In genomic region chr12:112859930-112860329, GRCm38 (mm10) we compare ENCODE assay signal across 13 mouse cellular contexts. TPM values are rescaled to one million over a fixed set of nuclear protein-coding genes. Genes with fewer than 3 reads are reported as not detected.
DNase-seq lines count a peak whose midpoint lies in the region; ATAC-seq lines count a peak whose summit lies in the region.
"Had no signal": no experiment of that assay in that cellular context is flagged by ENCODE, and none has a peak within 500 bp of the region (broad histone marks: within the 10 kb centered on the region; RNA-seq: fewer than 3 reads in every experiment).

No protein-coding gene starts in this region.

- DNase-seq in B cell, adult 2 months, result peak; percentile 80 to 81
- DNase-seq in frontal cortex, postnatal 36 days (ENCODE audit: low spot score in 2 of 2), result no peak
- DNase-seq in layer of hippocampus, postnatal 10 days (ENCODE audit: low spot score in 2 of 2), result no peak
- DNase-seq: cerebellum, postnatal 14 days; kidney, postnatal 4 days; left cerebral cortex, postnatal 4 days had no signal

- peaks cover 4% of the 10 kb centered on the region; the same call in 1 of the 2 replicates for H3K4me1 ChIP-seq in heart, embryonic 15.5 days (replicated peaks)
- peaks cover 2% of the 10 kb centered on the region; the same call in 1 of the 2 replicates for H3K4me1 ChIP-seq in heart, embryonic 11.5 days (ENCODE audit: control insufficient read depth, insufficient read depth, low read length)
- H3K4me1 ChIP-seq in brown adipose tissue, adult 24 weeks (ENCODE audit: control insufficient read depth, insufficient read depth, insufficient read length, low read length), result no peaks in the 10 kb centered on the region
- no peaks in the 10 kb centered on the region for H3K4me1 ChIP-seq in intestine, embryonic 15.5 days (replicated peaks)
- H3K4me1 ChIP-seq: hindbrain, embryonic 15.5 days; stomach, embryonic 15.5 days had no signal

- peak overlapping the region; percentile 6; the same call in 1 of the 2 replicates for H3K4me2 ChIP-seq in heart, embryonic 15.5 days
- H3K4me2 ChIP-seq in heart, embryonic 11.5 days, result no peak overlapping the region
- H3K4me2 ChIP-seq in intestine, embryonic 15.5 days (replicated peaks), result no peak overlapping the region
- H3K4me2 ChIP-seq: hindbrain, embryonic 15.5 days; stomach, embryonic 15.5 days had no signal

- no peaks in the 10 kb centered on the region for H3K36me3 ChIP-seq in heart, embryonic 15.5 days
- no peaks in the 10 kb centered on the region for H3K36me3 ChIP-seq in heart, embryonic 11.5 days (ENCODE audit: control insufficient read depth, insufficient read depth, low read length)
- H3K36me3 ChIP-seq in intestine, embryonic 15.5 days, result no peaks in the 10 kb centered on the region
- H3K36me3 ChIP-seq: hindbrain, embryonic 15.5 days; stomach, embryonic 15.5 days had no signal

- no peak for ATAC-seq in heart, embryonic 15.5 days (replicated peaks; ENCODE audit: insufficient number of reproducible peaks, insufficient read depth, low FRiP score, low read depth)
- ATAC-seq in heart, embryonic 11.5 days (replicated peaks; ENCODE audit: insufficient number of reproducible peaks, low FRiP score, low TSS enrichment), result no peak
- peak; percentile 19; the same call in 1 of the 2 replicates for ATAC-seq in neutrophil, adult 5-6 weeks (ENCODE audit: extremely low read depth, insufficient number of reproducible peaks, low FRiP score, poor library complexity, severe bottlenecking)
- no peak for ATAC-seq in intestine, embryonic 15.5 days

- no peaks in the 10 kb centered on the region for H3K27me3 ChIP-seq in heart, embryonic 15.5 days
- no peaks in the 10 kb centered on the region for H3K27me3 ChIP-seq in heart, embryonic 11.5 days (ENCODE audit: control insufficient read depth, insufficient read depth, low read length)
- H3K27me3 ChIP-seq in intestine, embryonic 15.5 days (replicated peaks), result no peaks in the 10 kb centered on the region
- H3K27me3 ChIP-seq: hindbrain, embryonic 15.5 days; stomach, embryonic 15.5 days had no signal

- H3K9ac ChIP-seq in heart, embryonic 15.5 days, result no peak overlapping the region
- no peak overlapping the region for H3K9ac ChIP-seq in heart, embryonic 11.5 days (ENCODE audit: low read depth, low read length)
- no peak overlapping the region for H3K9ac ChIP-seq in intestine, embryonic 15.5 days
- H3K9ac ChIP-seq: hindbrain, embryonic 15.5 days; stomach, embryonic 15.5 days had no signal

- 61% methylated on average over 8 of the region's 8 CpGs for WGBS in heart, embryonic 15.5 days
- WGBS in heart, embryonic 11.5 days (ENCODE audit: insufficient replicate concordance), result 71% methylated on average over 8 of the region's 8 CpGs
- 61% methylated on average over 8 of the region's 8 CpGs for WGBS in intestine, embryonic 15.5 days

- no peaks in the 10 kb centered on the region for H3K9me3 ChIP-seq in heart, embryonic 15.5 days (replicated peaks)
- H3K9me3 ChIP-seq in heart, embryonic 11.5 days (replicated peaks; ENCODE audit: control insufficient read depth, low read length), result no peaks in the 10 kb centered on the region
- H3K9me3 ChIP-seq in intestine, embryonic 15.5 days, result no peaks in the 10 kb centered on the region
- H3K9me3 ChIP-seq: hindbrain, embryonic 15.5 days; stomach, embryonic 15.5 days had no signal

- H3K27ac ChIP-seq in heart, embryonic 15.5 days, result no peak overlapping the region
- H3K27ac ChIP-seq in heart, embryonic 11.5 days (ENCODE audit: low read depth, low read length), result no peak overlapping the region
- 0 out of 2 replicates have a peak overlapping the region, but pooled peaks have one; percentile 8 for H3K27ac ChIP-seq in brown adipose tissue, adult 24 weeks (replicated peaks; ENCODE audit: low read depth, low read length)
- no peak overlapping the region for H3K27ac ChIP-seq in intestine, embryonic 15.5 days
- H3K27ac ChIP-seq: hindbrain, embryonic 15.5 days; stomach, embryonic 15.5 days had no signal

- peak overlapping the region; percentile 5; the same call in 1 of the 2 replicates for H3K4me3 ChIP-seq in heart, embryonic 15.5 days
- no peak overlapping the region for H3K4me3 ChIP-seq in heart, embryonic 11.5 days (ENCODE audit: low read depth, low read length)
- H3K4me3 ChIP-seq in brown adipose tissue, adult 24 weeks (ENCODE audit: insufficient read depth, low read depth, low read length), result 0 out of 2 replicates have a peak overlapping the region, but pooled peaks have one; percentile 29
- no peak overlapping the region for H3K4me3 ChIP-seq in intestine, embryonic 15.5 days (replicated peaks)
- H3K4me3 ChIP-seq: hindbrain, embryonic 15.5 days; stomach, embryonic 15.5 days had no signal

RNA-seq across cellular contexts. Expression of gene Gpr132, which starts 8.1 kb away (rescaled TPM):
- 0.19 and 2.2 TPM in 2 replicates for polyA plus RNA-seq in heart, embryonic 15.5 days (2015; fragmentation: Nextera tagmentation; extraction: Ambion mirVana)
- polyA plus RNA-seq in heart, embryonic 11.5 days (2014; fragmentation: Nextera tagmentation; extraction: Ambion mirVana), result 0.19 TPM in 1 of 2 replicates, not detected in the other
- polyA plus RNA-seq in brown adipose tissue, adult 24 weeks (2012; ENCODE audit: insufficient read depth, insufficient read length, missing spikeins), result not detected in 2 replicates
- 40.9 and 41.1 TPM in 2 replicates for total RNA-seq in neutrophil, adult 5-6 weeks (2017)
- total RNA-seq in layer of hippocampus, postnatal 10 days (2021), result not detected
- 0.24 and 0.40 TPM in 2 replicates for polyA plus RNA-seq in intestine, embryonic 15.5 days (2015; fragmentation: Nextera tagmentation; extraction: Ambion mirVana)
- total RNA-seq: left cerebral cortex, postnatal 4 days had no signal
- polyA plus RNA-seq: hindbrain, embryonic 15.5 days had no signal

RNA-seq across cellular contexts. Expression of gene Cdca4, which starts 30.7 kb away (rescaled TPM):
- polyA plus RNA-seq in heart, embryonic 15.5 days (2015; fragmentation: Nextera tagmentation; extraction: Ambion mirVana), result 34.6 and 53.3 TPM in 2 replicates
- 61.5 and 62.8 TPM in 2 replicates for polyA plus RNA-seq in heart, embryonic 11.5 days (2014; fragmentation: Nextera tagmentation; extraction: Ambion mirVana)
- polyA plus RNA-seq in brown adipose tissue, adult 24 weeks (2012; ENCODE audit: insufficient read depth, insufficient read length, missing spikeins), result 3.1 and 5.5 TPM in 2 replicates
- total RNA-seq in neutrophil, adult 5-6 weeks (2017), result 30.7 and 32.0 TPM in 2 replicates
- 10 to 100 TPM in 1 of 2 experiments, 1 to 10 TPM in 1; 8.8 to 13.0 TPM for total RNA-seq in layer of hippocampus, postnatal 10 days (2021)
- 87.6 and 88.0 TPM in 2 replicates for polyA plus RNA-seq in intestine, embryonic 15.5 days (2015; fragmentation: Nextera tagmentation; extraction: Ambion mirVana)

RNA-seq across cellular contexts. Expression of gene Clba1, which starts 51.2 kb away (rescaled TPM):
- 5.7 and 7.3 TPM in 2 replicates for polyA plus RNA-seq in heart, embryonic 15.5 days (2015; fragmentation: Nextera tagmentation; extraction: Ambion mirVana)
- polyA plus RNA-seq in heart, embryonic 11.5 days (2014; fragmentation: Nextera tagmentation; extraction: Ambion mirVana), result 11.5 and 13.0 TPM in 2 replicates
- 0.63 and 1.7 TPM in 2 replicates for polyA plus RNA-seq in brown adipose tissue, adult 24 weeks (2012; ENCODE audit: insufficient read depth, insufficient read length, missing spikeins)
- 0.37 and 0.70 TPM in 2 replicates for total RNA-seq in neutrophil, adult 5-6 weeks (2017)
- total RNA-seq in layer of hippocampus, postnatal 10 days (2021), result 10 to 100 TPM; 12.3 to 15.5 TPM
- polyA plus RNA-seq in intestine, embryonic 15.5 days (2015; fragmentation: Nextera tagmentation; extraction: Ambion mirVana), result 3.7 and 4.6 TPM in 2 replicates

RNA-seq across cellular contexts. Expression of gene Ahnak2, which starts 57.5 kb away (rescaled TPM):
- polyA plus RNA-seq in heart, embryonic 15.5 days (2015; fragmentation: Nextera tagmentation; extraction: Ambion mirVana), result 2.1 and 2.4 TPM in 2 replicates
- polyA plus RNA-seq in heart, embryonic 11.5 days (2014; fragmentation: Nextera tagmentation; extraction: Ambion mirVana), result 0.63 and 0.79 TPM in 2 replicates
- polyA plus RNA-seq in brown adipose tissue, adult 24 weeks (2012; ENCODE audit: insufficient read depth, insufficient read length, missing spikeins), result 2.9 and 3.2 TPM in 2 replicates
- not detected in 2 replicates for total RNA-seq in neutrophil, adult 5-6 weeks (2017)
- 10 to 100 TPM; 11.8 to 17.1 TPM for total RNA-seq in layer of hippocampus, postnatal 10 days (2021)
- 2.3 and 3.0 TPM in 2 replicates for polyA plus RNA-seq in intestine, embryonic 15.5 days (2015; fragmentation: Nextera tagmentation; extraction: Ambion mirVana)

Comparison
In these comparisons a context has a peak if more than half of its experiments do, and no peak if none do; other contexts are left out.
1. H3K4me3 ChIP-seq: peak in heart, embryonic 15.5 days (single experiment) and brown adipose tissue, adult 24 weeks (single experiment); none in heart, embryonic 11.5 days (single experiment) and intestine, embryonic 15.5 days (single experiment).
2. DNase-seq: peak in B cell, adult 2 months (2 of 2); none in frontal cortex, postnatal 36 days (0 of 2) and layer of hippocampus, postnatal 10 days (0 of 2).